Mouse (Mus musculus) liver, embryonic 15.5 days (tissue): ENCODE data around the gene Tprkb. TPM values are rescaled to one million over a fixed set of nuclear protein-coding genes. Genes with fewer than 3 reads are reported as not detected.
"Not testable (repeated sequence)": the region's sequence is repeated elsewhere in the genome, so short reads cannot be mapped to it uniquely, and the experiment has no call there.

ENCODE experiments used
- ATAC-seq: fragments of 200-750 bp; cut with Nextera tagmentation; 2 replicates; pipeline ENCODE4 v1.8.0; 2017; ENCODE audit warnings: moderate number of reproducible peaks, mild to moderate bottlenecking, moderate library complexity; ENCODE audit not compliant: insufficient read depth
- H3K27ac ChIP-seq: fragments of 300-500 bp; sonication (generic); replicated peaks from 2 replicates; pipeline ENCODE4 v1.5.1; 2015; ENCODE audit warnings: mild to moderate bottlenecking, inconsistent platforms
- H3K27me3 ChIP-seq: fragments of 300-500 bp; sonication (generic); 2 replicates; pipeline ENCODE4 v1.6.1; 2015; ENCODE audit warnings: mild to moderate bottlenecking, inconsistent platforms
- H3K36me3 ChIP-seq: fragments of 300-500 bp; sonication (generic); replicated peaks from 2 replicates; pipeline ENCODE4 v1.6.1; 2015; ENCODE audit warnings: moderate library complexity, mild to moderate bottlenecking, inconsistent platforms
- H3K4me1 ChIP-seq: fragments of 300-500 bp; sonication (generic); replicated peaks from 2 replicates; pipeline ENCODE4 v1.6.1; 2015; ENCODE audit warnings: inconsistent platforms
- H3K4me2 ChIP-seq: fragments of 300-500 bp; sonication (generic); 2 replicates; pipeline ENCODE4 v1.6.1; 2015; ENCODE audit warnings: moderate library complexity, mild to moderate bottlenecking, inconsistent platforms
- H3K4me3 ChIP-seq: fragments of 300-500 bp; sonication (generic); replicated peaks from 2 replicates; pipeline ENCODE4 v1.5.1; 2015; ENCODE audit warnings: mild to moderate bottlenecking, inconsistent platforms
- H3K9ac ChIP-seq: fragments of 300-500 bp; sonication (generic); 2 replicates; pipeline ENCODE4 v1.6.1; 2015; ENCODE audit warnings: moderate library complexity, mild to moderate bottlenecking, inconsistent platforms
- H3K9me3 ChIP-seq: fragments of 300-500 bp; sonication (generic); replicated peaks from 2 replicates; pipeline ENCODE4 v1.6.1; 2016; ENCODE audit warnings: inconsistent platforms
- WGBS: fragments of 180-500 bp; shearing (Covaris S2); methylation state at CpG from one replicate; pipeline ENCODE4 v1.1.7; 2015; ENCODE audit warnings: mixed read lengths; ENCODE audit not compliant: insufficient replicate concordance; 5-methylcytosine and 5-hydroxymethylcytosine counted together
- polyA plus RNA-seq: library from polyadenylated mRNA; unstranded; fragments of >200 nt; fragmentation: Nextera tagmentation; extraction: Ambion mirVana; gene quantifications from 2 replicates; pipeline ENCODE4 v1.2.1, GENCODE M21; 2015

The Tprkb gene
- polyA plus RNA-seq, 1 experiment from 2014 or later: 17.4 TPM

- Histone ChIP-seq H3K27ac (peak overlapping the region; percentile 89), H3K4me1 (peaks cover 29% of the 10 kb centered on the region), H3K4me3 (peak overlapping the region; percentile 71), H3K27me3 (no peaks in the 10 kb centered on the region), H3K9ac (peak overlapping the region; percentile 68), H3K4me2 (peak overlapping the region; percentile 79), H3K36me3 (peaks cover 12% of the 10 kb centered on the region; the same call in 1 of the 2 replicates), H3K9me3 (no peaks in the 10 kb centered on the region)
- WGBS: 72% methylated on average over 6 of the region's 6 CpGs
- no peak for ATAC-seq
Measured at GRCm38 (mm10) chr6:85916596-85916995, 4.9 kb downstream of the Tprkb start.

GRCm38 (mm10) chr6:85918341-85918740 lies 6.7 kb downstream of the Tprkb start:
- not testable (repeated sequence) for H3K4me3 ChIP-seq, H3K27me3 ChIP-seq, H3K9me3 ChIP-seq, H3K27ac ChIP-seq, H3K4me2 ChIP-seq, H3K9ac ChIP-seq, ATAC-seq
- Histone ChIP-seq H3K4me1 (peaks cover 25% of the 10 kb centered on the region), H3K36me3 (peaks cover 16% of the 10 kb centered on the region; the same call in 1 of the 2 replicates)
- WGBS: 79% methylated on average over 3 of the region's 3 CpGs

GRCm38 (mm10) chr6:85919401-85919800 lies 7.7 kb downstream of the Tprkb start:
- Histone ChIP-seq H3K27me3 (no peaks in the 10 kb centered on the region), H3K9ac (no peak overlapping the region), H3K27ac (no peak overlapping the region), H3K9me3 (no peaks in the 10 kb centered on the region), H3K36me3 (peaks cover 16% of the 10 kb centered on the region; the same call in 1 of the 2 replicates), H3K4me1 (peaks cover 19% of the 10 kb centered on the region), H3K4me3 (no peak overlapping the region), H3K4me2 (no peak overlapping the region)
- 81% methylated on average over 4 of the region's 4 CpGs for WGBS
- ATAC-seq: no peak

GRCm38 (mm10) chr6:85923643-85924042 lies 12.0 kb downstream of the Tprkb start:
- Histone ChIP-seq H3K9ac (no peak overlapping the region), H3K36me3 (peaks cover 51% of the 10 kb centered on the region), H3K4me2 (no peak overlapping the region), H3K9me3 (no peaks in the 10 kb centered on the region), H3K27ac (no peak overlapping the region), H3K4me3 (no peak overlapping the region), H3K4me1 (peaks cover 5% of the 10 kb centered on the region; the same call in 1 of the 2 replicates), H3K27me3 (no peaks in the 10 kb centered on the region)
- 63% methylated on average over 1 of the region's 1 CpGs for WGBS
- no peak for ATAC-seq

- H3K36me3 ChIP-seq: peaks cover 49% of the 10 kb centered on the region
- H3K4me2 ChIP-seq: no peak overlapping the region
- peaks cover 5% of the 10 kb centered on the region; the same call in 1 of the 2 replicates for H3K4me1 ChIP-seq
- no peaks in the 10 kb centered on the region for H3K9me3 ChIP-seq
- no peak for ATAC-seq
- 53% methylated on average over 1 of the region's 1 CpGs for WGBS
- no peak overlapping the region for H3K9ac ChIP-seq
- H3K27ac ChIP-seq: 0 out of 2 replicates have a peak overlapping the region, but pooled peaks have one; percentile 24
- no peak overlapping the region for H3K4me3 ChIP-seq
- no peaks in the 10 kb centered on the region for H3K27me3 ChIP-seq
Measured at GRCm38 (mm10) chr6:85926709-85927108, 15.0 kb downstream of the Tprkb start.

GRCm38 (mm10) chr6:85927476-85928464 lies 16.1 kb downstream of the Tprkb start:
- ATAC-seq: 0 out of 2 replicates have a peak, but pooled peaks have one; percentile 47

GRCm38 (mm10) chr6:85929312-85929711 lies 17.6 kb downstream of the Tprkb start:
- no peak overlapping the region for H3K4me3 ChIP-seq
- no peak overlapping the region for H3K4me2 ChIP-seq
- peak; percentile 71 for ATAC-seq
- H3K27ac ChIP-seq: peak overlapping the region; percentile 64
- no peak overlapping the region for H3K9ac ChIP-seq
- H3K27me3 ChIP-seq: no peaks in the 10 kb centered on the region
- 51% methylated on average over 1 of the region's 1 CpGs for WGBS
- peaks cover 5% of the 10 kb centered on the region; the same call in 1 of the 2 replicates for H3K4me1 ChIP-seq
- H3K9me3 ChIP-seq: no peaks in the 10 kb centered on the region
- peaks cover 46% of the 10 kb centered on the region for H3K36me3 ChIP-seq

More at GRCm38 (mm10) chr6:85927476-85928464, 16.1 kb downstream of the Tprkb start:
- WGBS: 75% methylated on average over 9 of the region's 9 CpGs
- Histone ChIP-seq H3K9ac (no peak overlapping the region), H3K4me2 (no peak overlapping the region), H3K36me3 (peaks cover 46% of the 10 kb centered on the region), H3K4me1 (peaks cover 5% of the 10 kb centered on the region; the same call in 1 of the 2 replicates), H3K27me3 (no peaks in the 10 kb centered on the region), H3K4me3 (no peak overlapping the region), H3K27ac (0 out of 2 replicates have a peak overlapping the region, but pooled peaks have one; percentile 39), H3K9me3 (no peaks in the 10 kb centered on the region)

GRCm38 (mm10) chr6:85934047-85934446 lies 22.4 kb downstream of the Tprkb start:
- ATAC-seq: no peak
- no peak overlapping the region for H3K9ac ChIP-seq
- H3K27ac ChIP-seq: no peak overlapping the region
- peaks cover 16% of the 10 kb centered on the region for H3K4me1 ChIP-seq
- 59% methylated on average over 8 of the region's 8 CpGs for WGBS
- no peaks in the 10 kb centered on the region for H3K9me3 ChIP-seq
- H3K36me3 ChIP-seq: peaks cover 12% of the 10 kb centered on the region
- H3K27me3 ChIP-seq: no peaks in the 10 kb centered on the region
- no peak overlapping the region for H3K4me3 ChIP-seq
- H3K4me2 ChIP-seq: no peak overlapping the region

- Histone ChIP-seq H3K4me2 (no peak overlapping the region), H3K36me3 (peaks cover 1% of the 10 kb centered on the region; the same call in 1 of the 2 replicates), H3K4me1 (peaks cover 16% of the 10 kb centered on the region), H3K27me3 (no peaks in the 10 kb centered on the region), H3K9me3 (no peaks in the 10 kb centered on the region), H3K27ac (no peak overlapping the region), H3K4me3 (no peak overlapping the region), H3K9ac (no peak overlapping the region)
- ATAC-seq: no peak
- 60% methylated on average over 3 of the region's 3 CpGs for WGBS
Measured at GRCm38 (mm10) chr6:85935646-85936045, 24.0 kb downstream of the Tprkb start.

- H3K4me2 ChIP-seq: peak overlapping the region; percentile 78
- not testable (repeated sequence) for H3K9me3 ChIP-seq, H3K36me3 ChIP-seq, H3K27me3 ChIP-seq
- peak overlapping the region; percentile 68 for H3K4me3 ChIP-seq
- peak; percentile 94 for ATAC-seq
- peak overlapping the region; percentile 65 for H3K9ac ChIP-seq
- H3K27ac ChIP-seq: peak overlapping the region; percentile 77
- H3K4me1 ChIP-seq: peaks cover 16% of the 10 kb centered on the region
- under 1% methylated on average over 50 of the region's 50 CpGs for WGBS
Measured at GRCm38 (mm10) chr6:85936508-85937465, 25.1 kb downstream of the Tprkb start.
